Mouse (Mus musculus) brain, embryonic 14.5 days (tissue): ENCODE data around the gene Pou2f2. TPM values are rescaled to one million over a fixed set of nuclear protein-coding genes. Genes with fewer than 3 reads are reported as not detected.

Source experiments
- DNase-seq: peaks from one replicate; pipeline ENCODE4 v3.0.0-alpha.2; 2011; ENCODE audit warnings: low read depth
- CTCF ChIP-seq: fragments of 200-500 bp; IDR thresholded peaks from 2 replicates; pipeline ENCODE4 v1.5.1; 2012; ENCODE audit warnings: inconsistent platforms, mild to moderate bottlenecking, moderate library complexity, borderline replicate concordance; ENCODE audit not compliant: insufficient read depth, insufficient read length; ENCODE audit errors: extremely low read depth
- POLR2A ChIP-seq: fragments of 200-500 bp; IDR thresholded peaks from 2 replicates; pipeline ENCODE4 v1.6.1; 2012; ENCODE audit warnings: mild to moderate bottlenecking, inconsistent platforms, borderline replicate concordance; ENCODE audit not compliant: poor library complexity, insufficient read depth, insufficient read length, severe bottlenecking; ENCODE audit errors: extremely low read depth
- polyA plus RNA-seq: library from polyadenylated mRNA; depleted of rRNA; stranded (reverse); fragments of >200 nt; gene quantifications from 2 replicates; pipeline ENCODE4 v1.2.3, GENCODE M21; 2012

The Pou2f2 gene
- polyA plus RNA-seq, 1 experiment = 57.5 TPM

DNA sequence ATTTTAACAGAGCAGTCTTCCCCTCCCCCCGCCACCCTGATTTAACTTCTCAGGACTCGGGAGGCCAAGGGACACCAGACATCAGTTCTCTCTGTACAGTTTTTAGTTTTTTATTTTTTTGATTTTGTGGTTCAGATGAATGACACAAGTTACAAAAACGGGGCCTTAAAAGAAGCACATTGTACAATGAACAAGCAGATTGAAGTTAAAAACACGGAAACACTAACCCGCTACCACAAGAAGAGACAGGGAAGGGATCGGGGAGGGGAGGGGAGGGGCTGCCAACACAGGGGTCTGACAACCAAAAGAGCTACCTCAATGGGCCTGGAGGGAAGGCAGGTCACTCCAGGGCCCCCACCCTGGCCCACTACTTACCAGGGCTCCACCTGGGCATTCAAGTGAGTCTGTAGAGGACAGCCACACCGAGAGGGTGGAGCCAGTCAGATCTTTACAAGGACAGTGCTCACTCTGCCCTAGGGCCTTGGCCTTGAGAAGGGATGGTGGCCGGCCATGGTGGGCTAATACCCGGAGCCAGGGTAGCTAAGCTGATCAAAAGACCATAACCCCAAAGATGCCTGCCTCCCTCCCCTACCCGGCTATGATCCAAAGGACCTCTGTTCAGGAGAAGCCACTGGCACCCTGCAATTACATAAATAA, 92.1 kb downstream of the Pou2f2 start:
- TF ChIP-seq CTCF (no peak), POLR2A (no peak)
- DNase-seq = no peak

DNA sequence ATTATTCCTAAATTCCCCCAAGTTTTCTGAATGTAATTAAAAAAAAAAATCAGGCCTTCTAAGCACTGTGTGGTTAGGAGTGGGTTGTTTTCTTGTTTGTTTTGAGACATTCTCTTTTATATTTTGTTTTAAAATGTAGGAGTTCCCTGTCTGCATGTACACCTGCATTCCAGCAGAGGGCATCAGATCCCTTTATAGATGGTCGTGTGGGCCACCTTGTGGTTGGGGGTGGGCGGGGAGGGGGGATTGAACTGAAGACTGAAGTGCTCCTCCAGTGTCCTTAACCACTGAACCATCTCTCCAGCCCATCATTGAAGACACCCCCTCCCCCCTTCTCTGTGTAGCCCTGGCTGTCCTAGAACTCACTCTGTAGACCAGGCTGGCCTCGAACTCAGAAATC, 92.9 kb downstream of the Pou2f2 start:
- TF ChIP-seq CTCF (peak; percentile 37; the same call in 1 of the 2 replicates), POLR2A (no peak)
- no peak for DNase-seq

DNA sequence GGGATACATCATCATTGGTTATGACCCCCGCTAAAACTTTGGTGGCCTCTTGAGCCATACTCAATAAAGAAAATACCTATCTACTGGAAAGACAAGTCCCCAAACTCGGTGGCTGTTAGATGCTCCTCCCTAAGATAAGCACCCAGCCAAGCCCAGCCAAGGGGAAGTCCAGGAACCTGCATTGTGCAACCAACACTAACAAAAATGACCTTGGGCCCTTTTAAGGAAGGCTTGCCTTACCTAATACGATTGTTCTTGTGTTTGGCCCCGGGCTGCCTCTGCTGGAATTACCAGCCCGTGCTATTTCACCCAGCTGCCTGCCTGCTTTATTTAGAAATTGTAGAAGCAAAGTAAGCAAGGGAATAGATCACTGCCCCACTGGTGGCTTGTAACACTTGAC, 94.9 kb downstream of the Pou2f2 start:
- no peak for DNase-seq
- no peak for TF ChIP-seq CTCF
- no peak for TF ChIP-seq POLR2A

DNA sequence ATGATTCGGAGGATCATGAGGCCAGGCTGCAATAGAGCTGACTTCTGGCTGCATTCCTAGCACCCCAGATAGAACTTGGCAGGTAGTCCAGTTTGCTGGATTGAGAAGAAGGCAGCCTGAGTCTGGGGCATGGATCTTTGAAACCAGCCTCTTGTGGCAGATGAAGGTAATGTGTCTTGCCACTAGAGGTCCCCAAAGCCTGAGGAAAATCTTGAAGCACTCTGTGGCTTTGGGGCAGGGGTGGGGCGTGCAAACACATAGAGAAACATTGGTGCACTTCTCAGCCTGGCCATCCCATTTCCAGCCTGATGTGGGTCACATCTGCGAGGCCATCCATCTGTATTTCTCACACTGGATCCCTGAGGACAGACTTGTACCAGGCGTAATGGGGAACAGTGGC, 97.0 kb downstream of the Pou2f2 start:
- TF ChIP-seq POLR2A (no peak), CTCF (peak; percentile 73; the same call in 1 of the 2 replicates)
- peak; percentile 69 for DNase-seq

DNA sequence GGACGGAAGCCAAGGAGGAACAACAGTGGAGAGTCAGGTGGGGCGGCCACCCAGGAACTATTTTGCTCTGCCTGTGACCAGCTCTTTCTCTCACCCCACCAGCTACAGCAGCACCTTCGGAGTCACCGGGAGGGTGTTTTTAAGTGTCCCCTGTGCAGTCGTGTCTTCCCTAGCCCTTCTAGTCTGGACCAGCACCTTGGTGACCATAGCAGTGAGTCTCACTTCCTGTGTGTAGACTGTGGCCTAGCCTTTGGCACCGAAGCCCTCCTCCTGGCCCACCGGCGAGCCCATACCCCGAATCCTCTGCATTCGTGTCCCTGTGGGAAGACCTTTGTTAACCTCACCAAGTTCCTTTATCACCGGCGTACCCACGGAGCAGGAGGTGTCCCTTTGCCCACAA, 99.1 kb downstream of the Pou2f2 start:
- no peak for TF ChIP-seq CTCF
- TF ChIP-seq POLR2A = no peak
- no peak for DNase-seq

DNA sequence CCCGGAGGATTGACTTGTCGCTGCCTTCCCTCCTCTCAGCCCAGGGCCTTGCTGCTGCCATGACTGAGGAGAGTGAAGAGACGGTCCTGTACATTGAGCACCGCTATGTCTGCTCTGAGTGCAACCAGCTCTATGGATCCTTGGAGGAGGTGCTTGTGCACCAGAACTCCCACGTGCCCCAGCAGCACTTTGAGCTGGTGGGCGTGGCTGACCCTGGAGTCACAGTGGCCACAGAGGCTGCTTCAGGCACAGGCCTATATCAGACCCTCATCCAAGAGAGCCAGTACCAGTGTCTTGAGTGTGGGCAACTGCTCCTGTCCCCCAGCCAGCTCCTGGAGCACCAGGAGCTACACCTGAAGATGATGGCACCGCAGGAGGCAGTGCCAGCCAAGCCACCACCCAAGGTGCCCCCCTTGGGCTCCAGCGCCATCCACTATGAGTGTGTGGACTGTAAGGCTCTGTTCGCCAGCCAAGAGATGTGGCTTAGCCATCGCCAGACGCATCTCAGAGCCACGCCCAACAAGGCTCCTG, 100.0 kb downstream of the Pou2f2 start:
- no peak for TF ChIP-seq POLR2A
- TF ChIP-seq CTCF = no peak
- DNase-seq = no peak

DNA sequence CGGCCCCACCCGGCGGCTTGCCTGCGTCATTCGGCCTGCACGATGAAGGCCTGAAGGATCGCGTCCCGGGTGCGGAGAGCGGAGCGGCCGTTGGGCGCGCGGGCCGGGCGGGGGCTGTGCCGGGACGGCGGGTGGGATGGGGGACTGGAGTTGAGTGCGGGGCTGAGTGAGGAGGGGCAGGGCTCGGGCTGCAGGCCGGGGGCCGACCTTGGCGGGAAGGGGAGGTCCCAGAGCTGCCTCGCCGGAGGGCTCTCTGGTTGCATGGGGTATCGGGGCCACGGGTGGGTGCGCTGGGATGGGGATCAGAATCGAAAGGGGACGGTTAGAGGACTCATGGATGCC, 102.1 kb downstream of the Pou2f2 start:
- TF ChIP-seq CTCF = no peak
- no peak for TF ChIP-seq POLR2A

DNA sequence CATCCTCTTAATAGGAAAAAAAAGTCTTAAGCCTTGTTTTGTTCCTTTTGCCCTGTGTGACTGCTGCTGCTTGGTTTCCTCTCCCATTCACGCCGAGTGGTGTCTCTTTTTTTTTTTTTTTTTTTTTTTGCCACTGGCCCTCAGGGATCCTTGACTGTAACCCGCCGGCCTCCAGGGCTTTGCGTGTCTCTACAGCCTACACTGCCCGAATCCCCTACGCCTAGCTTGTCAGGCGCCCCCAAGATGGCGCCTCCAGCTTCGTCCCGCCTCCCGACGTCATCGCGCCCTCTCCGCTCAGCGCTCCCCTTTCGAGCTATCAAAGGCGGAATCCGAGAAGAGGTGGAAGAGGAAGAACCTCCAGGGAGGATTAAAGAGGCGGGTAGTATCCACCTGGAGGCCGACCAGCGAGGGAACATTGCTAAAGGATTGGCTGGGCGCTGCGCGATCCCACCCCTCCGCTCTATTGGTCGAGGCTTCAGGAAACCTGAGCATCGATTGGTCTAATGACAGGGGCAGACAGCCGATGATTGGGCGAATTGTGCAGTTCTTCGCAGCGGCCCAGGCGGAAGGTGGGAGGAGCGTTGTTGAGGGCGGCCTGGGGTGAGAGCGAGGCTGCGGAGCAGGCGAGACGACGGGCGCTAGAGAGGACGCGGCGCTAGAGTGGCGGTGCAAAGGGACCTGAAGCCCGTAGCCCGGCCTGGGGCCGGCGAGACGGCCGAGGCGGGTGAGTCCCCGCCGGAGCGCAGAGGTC, 102.7 kb downstream of the Pou2f2 start:
- peak; percentile 94 for TF ChIP-seq POLR2A
- 0 out of 2 replicates have a peak, but pooled peaks have one; percentile 0 for TF ChIP-seq CTCF

More for the DNA sequence above, 102.1 kb downstream of the Pou2f2 start:
- DNase-seq = no peak

DNA sequence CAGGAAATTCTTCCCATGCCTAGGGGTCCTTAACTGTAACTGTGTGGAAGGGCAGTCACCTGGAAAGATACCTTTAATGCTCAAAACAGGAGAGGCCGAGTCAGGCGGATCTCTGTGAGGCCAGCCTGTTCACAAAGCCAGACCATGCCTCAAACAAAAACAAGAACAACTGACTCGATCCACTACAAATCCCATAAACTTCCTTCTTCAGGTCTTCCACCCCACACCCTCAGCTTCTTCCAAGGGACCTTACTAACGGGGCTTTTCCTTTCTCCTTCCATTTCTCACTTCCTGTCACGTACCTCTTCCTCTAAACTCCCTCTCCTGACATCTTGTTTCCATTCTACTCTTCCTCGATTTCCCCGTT, 103.2 kb downstream of the Pou2f2 start:
- DNase-seq = no peak
- no peak for TF ChIP-seq CTCF
- TF ChIP-seq POLR2A = no peak

More for the DNA sequence above, 102.7 kb downstream of the Pou2f2 start:
- peak; percentile 100 for DNase-seq

DNA sequence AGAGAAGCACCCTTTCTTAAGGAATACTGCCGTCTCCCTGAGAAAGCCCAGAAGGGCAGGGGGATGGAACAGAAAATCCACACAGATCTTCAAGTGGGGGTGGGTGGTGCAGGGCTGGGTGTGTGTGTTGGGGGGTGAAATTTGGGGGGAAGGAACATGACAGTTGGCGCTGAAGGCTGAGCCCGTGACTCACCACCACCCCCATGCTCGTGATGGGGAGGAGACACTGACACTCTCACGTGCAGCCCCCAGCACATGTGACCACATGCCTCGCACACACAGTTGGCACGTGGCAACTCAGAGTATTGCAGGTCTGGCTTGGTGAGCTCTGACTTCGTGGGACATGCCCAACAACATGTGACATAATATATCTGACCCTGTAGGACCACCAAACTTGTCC, 105.6 kb downstream of the Pou2f2 start:
- TF ChIP-seq CTCF = no peak
- no peak for TF ChIP-seq POLR2A
- no peak for DNase-seq

DNA sequence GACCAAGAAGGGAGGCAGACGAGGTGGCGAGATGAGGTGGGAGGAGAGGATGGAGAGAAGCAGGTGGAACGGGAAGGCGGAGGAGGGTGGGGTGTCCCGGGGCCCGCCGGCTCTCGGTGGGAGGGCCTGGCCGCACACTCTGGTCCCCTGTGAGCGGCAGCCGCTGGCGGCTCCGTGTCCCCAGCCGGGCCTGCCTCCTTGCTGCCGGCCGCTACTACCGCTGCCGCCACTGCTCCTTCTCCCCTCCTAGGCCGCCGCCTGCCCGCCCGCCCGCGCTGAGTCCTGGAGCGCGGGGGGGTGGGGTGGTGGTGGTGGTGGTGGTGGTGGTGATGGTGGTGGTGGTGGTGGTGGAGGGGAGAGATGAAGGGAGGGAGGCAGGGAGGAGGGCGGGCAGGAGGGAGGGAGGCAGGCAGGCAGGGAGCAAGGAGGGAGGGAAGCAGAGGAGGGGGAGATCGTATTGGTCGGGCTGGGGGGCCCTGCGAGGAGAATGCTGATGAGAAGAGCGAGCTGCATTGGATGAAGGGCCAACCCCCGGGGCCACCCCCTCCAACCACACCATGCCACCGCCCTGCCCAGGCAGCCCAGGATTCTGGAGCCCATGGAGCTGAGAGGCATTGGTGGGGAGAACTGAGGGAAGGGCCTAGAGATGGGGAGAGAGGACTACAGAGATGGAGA, 106.7 kb downstream of the Pou2f2 start:
- peak; percentile 94 for DNase-seq
- TF ChIP-seq CTCF (no peak), POLR2A (0 out of 2 replicates have a peak, but pooled peaks have one; percentile 19)
